Mouse (Mus musculus) ES-E14 (cell line): ENCODE results near the gene Slc16a10.

Experiments
- CHD2 ChIP-seq: IDR thresholded peaks from 2 replicates; pipeline ENCODE4 v1.6.1; 2014; ENCODE audit warnings: mild to moderate bottlenecking, low read depth, low read length, inconsistent platforms
- MAFK ChIP-seq: IDR thresholded peaks from 2 replicates; pipeline ENCODE4 v1.6.1; 2014; ENCODE audit warnings: mild to moderate bottlenecking, low read depth, low read length, inconsistent platforms; ENCODE audit not compliant: insufficient read depth
- ZNF384 ChIP-seq: IDR thresholded peaks from 2 replicates; pipeline ENCODE4 v1.6.1; 2012; ENCODE audit warnings: low read depth, low read length, inconsistent platforms

GRCm38 (mm10) chr10:40025560-40025959 is 116.5 kb downstream of the Slc16a10 start:
- TF ChIP-seq CHD2 (no peak), ZNF384 (no peak), MAFK (no peak)
